Mouse (Mus musculus): ENCODE data around the gene Ski. TPM values are rescaled to one million over a fixed set of nuclear protein-coding genes. Genes with fewer than 3 reads are reported as not detected.

The Ski gene
- total and polyA plus RNA-seq, 2 experiments from 2014 or later, result 9.3 to 53.2 TPM

GRCm38 (mm10) chr4:155171961-155172533, 50.3 kb downstream of the Ski start:
- Histone ChIP-seq H3K27me3 (ENCODE audit: control insufficient read depth, insufficient read depth, low read length) (no peaks in the 10 kb centered on the region), H3K4me2 (ENCODE audit: low read depth, low read length) (peak overlapping the region; percentile 49; the same call in 1 of the 2 replicates), H3K4me1 (ENCODE audit: control insufficient read depth, insufficient read depth) (peaks cover 81% of the 10 kb centered on the region), H3K36me3 (replicated peaks; ENCODE audit: control insufficient read depth, insufficient read depth, low read length) (no peaks in the 10 kb centered on the region), H3K4me3 (ENCODE audit: low read depth, low read length) (no peak overlapping the region), H3K27ac (ENCODE audit: low read depth) (peak overlapping the region; percentile 92), H3K9ac (replicated peaks; ENCODE audit: low read depth, low read length) (peak overlapping the region; percentile 37), H3K9me3 (replicated peaks; ENCODE audit: control insufficient read depth, low read length) (no peaks in the 10 kb centered on the region)
- no peak for ATAC-seq (ENCODE audit: insufficient read depth, low read depth)
- WGBS, result 62% methylated on average over 5 of the region's 5 CpGs
- no peak for DNase-seq (ENCODE audit: low spot score)
- TF ChIP-seq EP300 (IDR thresholded peaks at IDR 0.05; ENCODE audit: low read depth) (no peak), CTCF (IDR thresholded peaks at IDR 0.05; ENCODE audit: low read depth) (no peak)

DNA sequence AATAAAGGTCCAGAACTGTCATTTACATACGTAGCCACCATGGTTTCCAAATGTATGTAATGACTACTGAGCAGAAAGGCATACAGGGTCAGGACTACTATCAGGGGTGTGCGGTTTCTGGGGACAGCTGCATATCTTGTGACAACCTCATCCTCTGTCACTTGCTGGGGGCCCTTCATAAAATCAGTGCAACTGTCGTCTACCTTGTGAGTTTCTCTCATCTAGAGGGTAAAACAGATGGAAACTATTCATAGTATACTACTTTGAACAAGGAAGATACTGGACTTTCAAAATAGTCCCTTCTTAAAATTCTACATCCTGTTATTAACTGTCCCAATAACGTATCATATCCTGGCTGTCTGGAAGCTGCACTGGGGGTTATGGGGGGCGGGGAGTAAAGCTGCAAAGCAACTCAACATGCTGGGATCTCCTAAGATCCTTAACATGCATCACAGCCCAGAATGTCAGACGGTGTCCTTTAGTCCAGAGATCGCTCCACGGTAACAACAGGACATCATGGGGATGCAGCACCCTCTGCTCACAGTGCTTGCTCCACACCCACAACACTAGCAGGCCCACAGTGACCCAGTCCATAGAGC, 51.7 kb downstream of the Ski start:
- no peak for ATAC-seq (ENCODE audit: insufficient read depth, low read depth)
- no peaks in the 10 kb centered on the region for H3K9me3 ChIP-seq (replicated peaks; ENCODE audit: control insufficient read depth, low read length)
- no peaks in the 10 kb centered on the region for H3K36me3 ChIP-seq (replicated peaks; ENCODE audit: control insufficient read depth, insufficient read depth, low read length)
- TF ChIP-seq EP300 (IDR thresholded peaks at IDR 0.05; ENCODE audit: low read depth) (no peak), CTCF (IDR thresholded peaks at IDR 0.05; ENCODE audit: low read depth) (no peak)
- no peaks in the 10 kb centered on the region for H3K27me3 ChIP-seq (ENCODE audit: control insufficient read depth, insufficient read depth, low read length)
- peak overlapping the region; percentile 92 for H3K27ac ChIP-seq (ENCODE audit: low read depth)
- H3K4me2 ChIP-seq (ENCODE audit: low read depth, low read length), result no peak overlapping the region
- no peak overlapping the region for H3K9ac ChIP-seq (replicated peaks; ENCODE audit: low read depth, low read length)
- peaks cover 74% of the 10 kb centered on the region for H3K4me1 ChIP-seq (ENCODE audit: control insufficient read depth, insufficient read depth)
- DNase-seq (ENCODE audit: low spot score), result no peak
- no peak overlapping the region for H3K4me3 ChIP-seq (ENCODE audit: low read depth, low read length)
- WGBS, result 49% methylated on average over 8 of the region's 8 CpGs

GRCm38 (mm10) chr4:155168835-155169252, 53.5 kb downstream of the Ski start:
- no peak overlapping the region for H3K9ac ChIP-seq (replicated peaks; ENCODE audit: low read depth, low read length)
- no peak overlapping the region for H3K4me3 ChIP-seq (ENCODE audit: low read depth, low read length)
- H3K4me2 ChIP-seq (ENCODE audit: low read depth, low read length), result no peak overlapping the region
- H3K27ac ChIP-seq (ENCODE audit: low read depth), result no peak overlapping the region
- DNase-seq (ENCODE audit: low spot score) (no peak), ATAC-seq (ENCODE audit: insufficient read depth, low read depth) (no peak)
- H3K9me3 ChIP-seq (replicated peaks; ENCODE audit: control insufficient read depth, low read length), result no peaks in the 10 kb centered on the region
- H3K27me3 ChIP-seq (ENCODE audit: control insufficient read depth, insufficient read depth, low read length), result no peaks in the 10 kb centered on the region
- peaks cover 73% of the 10 kb centered on the region for H3K4me1 ChIP-seq (ENCODE audit: control insufficient read depth, insufficient read depth)
- TF ChIP-seq CTCF (IDR thresholded peaks at IDR 0.05; ENCODE audit: low read depth), result no peak
- no peak for TF ChIP-seq EP300 (IDR thresholded peaks at IDR 0.05; ENCODE audit: low read depth)
- WGBS, result 83% methylated on average over 8 of the region's 8 CpGs
- no peaks in the 10 kb centered on the region for H3K36me3 ChIP-seq (replicated peaks; ENCODE audit: control insufficient read depth, insufficient read depth, low read length)

GRCm38 (mm10) chr4:155165861-155166260, 56.5 kb downstream of the Ski start:
- TF ChIP-seq CTCF (IDR thresholded peaks at IDR 0.05; ENCODE audit: low read depth), result no peak
- Histone ChIP-seq H3K9ac (replicated peaks; ENCODE audit: low read depth, low read length) (no peak overlapping the region), H3K4me2 (ENCODE audit: low read depth, low read length) (no peak overlapping the region), H3K9me3 (replicated peaks; ENCODE audit: control insufficient read depth, low read length) (no peaks in the 10 kb centered on the region), H3K4me1 (ENCODE audit: control insufficient read depth, insufficient read depth) (peaks cover 73% of the 10 kb centered on the region), H3K36me3 (replicated peaks; ENCODE audit: control insufficient read depth, insufficient read depth, low read length) (no peaks in the 10 kb centered on the region), H3K4me3 (ENCODE audit: low read depth, low read length) (no peak overlapping the region), H3K27ac (ENCODE audit: low read depth) (no peak overlapping the region), H3K27me3 (ENCODE audit: control insufficient read depth, insufficient read depth, low read length) (no peaks in the 10 kb centered on the region)
- no peak for ATAC-seq (ENCODE audit: insufficient read depth, low read depth)
- DNase-seq (ENCODE audit: low spot score), result no peak

GRCm38 (mm10) chr4:155164550-155164949, 57.8 kb downstream of the Ski start:
- ATAC-seq (ENCODE audit: insufficient read depth, low read depth) (peak; percentile 86), DNase-seq (ENCODE audit: low spot score) (peak; percentile 91)
- Histone ChIP-seq H3K36me3 (replicated peaks; ENCODE audit: control insufficient read depth, insufficient read depth, low read length) (peaks cover 6% of the 10 kb centered on the region), H3K27ac (ENCODE audit: low read depth) (peak overlapping the region; percentile 76), H3K4me3 (ENCODE audit: low read depth, low read length) (no peak overlapping the region), H3K4me2 (ENCODE audit: low read depth, low read length) (no peak overlapping the region), H3K9me3 (replicated peaks; ENCODE audit: control insufficient read depth, low read length) (no peaks in the 10 kb centered on the region), H3K9ac (replicated peaks; ENCODE audit: low read depth, low read length) (no peak overlapping the region), H3K27me3 (ENCODE audit: control insufficient read depth, insufficient read depth, low read length) (no peaks in the 10 kb centered on the region), H3K4me1 (ENCODE audit: control insufficient read depth, insufficient read depth) (peaks cover 61% of the 10 kb centered on the region)
- WGBS, result 18% methylated on average over 6 of the region's 6 CpGs
- TF ChIP-seq CTCF (IDR thresholded peaks at IDR 0.05; ENCODE audit: low read depth) (no peak), EP300 (IDR thresholded peaks at IDR 0.05; ENCODE audit: low read depth) (peak; percentile 90)

DNA sequence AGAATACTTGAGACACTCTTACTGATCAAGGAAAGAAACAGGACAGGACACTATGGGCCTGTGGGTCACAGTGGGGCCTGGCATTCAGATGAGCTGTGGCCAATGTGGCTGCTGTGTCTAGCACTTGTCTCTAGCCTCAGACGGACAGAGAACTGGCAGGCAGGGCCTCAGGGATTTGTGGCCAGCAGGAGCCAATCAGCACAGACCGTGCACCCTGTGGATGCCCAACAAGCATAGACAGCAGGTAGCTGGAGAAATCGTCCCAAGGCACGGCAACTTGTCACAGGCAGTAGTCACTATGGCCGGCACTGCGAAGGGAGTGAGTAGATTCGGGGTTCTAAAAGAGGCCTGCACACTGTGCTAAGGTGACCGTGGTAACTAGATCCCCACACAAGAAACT, 58.7 kb downstream of the Ski start:
- Histone ChIP-seq H3K4me2 (ENCODE audit: low read depth, low read length) (no peak overlapping the region), H3K4me1 (ENCODE audit: control insufficient read depth, insufficient read depth) (peaks cover 54% of the 10 kb centered on the region), H3K9ac (replicated peaks; ENCODE audit: low read depth, low read length) (no peak overlapping the region), H3K36me3 (replicated peaks; ENCODE audit: control insufficient read depth, insufficient read depth, low read length) (peaks cover 14% of the 10 kb centered on the region), H3K4me3 (ENCODE audit: low read depth, low read length) (no peak overlapping the region), H3K27me3 (ENCODE audit: control insufficient read depth, insufficient read depth, low read length) (no peaks in the 10 kb centered on the region), H3K9me3 (replicated peaks; ENCODE audit: control insufficient read depth, low read length) (no peaks in the 10 kb centered on the region), H3K27ac (ENCODE audit: low read depth) (peak overlapping the region; percentile 76)
- ATAC-seq (ENCODE audit: insufficient read depth, low read depth) (no peak), DNase-seq (ENCODE audit: low spot score) (no peak)
- 65% methylated on average over 8 of the region's 8 CpGs for WGBS
- no peak for TF ChIP-seq CTCF (IDR thresholded peaks at IDR 0.05; ENCODE audit: low read depth)
- no peak for TF ChIP-seq EP300 (IDR thresholded peaks at IDR 0.05; ENCODE audit: low read depth)
